Mouse (Mus musculus): Measurements from ENCODE around the gene Slc32a1.

- TF ChIP-seq CTCF (IDR thresholded peaks at IDR 0.05; ENCODE audit: low read depth) (no peak), EP300 (IDR thresholded peaks at IDR 0.05; ENCODE audit: low read depth) (no peak)
Observed at GRCm38 (mm10) chr2:158609681-158610080, 886 bp upstream of the Slc32a1 start.
